Mouse (Mus musculus): ENCODE results near the gene Khdc1a. TPM values are rescaled to one million over a fixed set of nuclear protein-coding genes. Genes with fewer than 3 reads are reported as not detected.
A peak's percentile ranks its signal among the peaks of the same experiment; 100 is the strongest.
"Not testable (repeated sequence)": the region's sequence is repeated elsewhere in the genome, so short reads cannot be mapped to it uniquely, and the experiment has no call there.

The Khdc1a gene
- not detected in 2 replicates for total RNA-seq (2021)
- long read RNA-seq, experiment 1: 0 reads
- long read RNA-seq, experiment 2: 0 reads

DNA sequence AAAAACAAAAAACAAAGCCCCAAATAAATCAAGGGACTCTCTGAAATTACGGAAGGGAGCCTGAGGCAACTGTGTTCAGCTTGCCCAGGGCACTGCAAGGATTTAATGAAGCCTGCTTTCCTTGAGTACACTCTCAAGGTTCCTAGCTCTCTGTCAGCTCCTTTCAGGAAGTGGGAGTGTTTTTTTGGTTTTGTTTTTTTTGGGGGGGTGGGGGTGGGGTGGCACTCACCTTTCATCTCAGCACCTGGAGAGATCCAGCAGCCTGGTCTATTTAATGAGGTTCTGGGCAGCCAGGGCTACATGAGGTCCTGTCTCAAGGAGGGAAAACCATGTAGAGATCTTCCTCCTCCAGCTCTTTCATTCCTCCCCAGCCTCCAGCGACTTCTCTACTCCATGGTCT, at the start of gene Khdc1a:
Gene Khdc1a, plus strand, starts transcription at position 301 of the 400 bp plus-strand sequence.
- no peak for DNase-seq

DNA sequence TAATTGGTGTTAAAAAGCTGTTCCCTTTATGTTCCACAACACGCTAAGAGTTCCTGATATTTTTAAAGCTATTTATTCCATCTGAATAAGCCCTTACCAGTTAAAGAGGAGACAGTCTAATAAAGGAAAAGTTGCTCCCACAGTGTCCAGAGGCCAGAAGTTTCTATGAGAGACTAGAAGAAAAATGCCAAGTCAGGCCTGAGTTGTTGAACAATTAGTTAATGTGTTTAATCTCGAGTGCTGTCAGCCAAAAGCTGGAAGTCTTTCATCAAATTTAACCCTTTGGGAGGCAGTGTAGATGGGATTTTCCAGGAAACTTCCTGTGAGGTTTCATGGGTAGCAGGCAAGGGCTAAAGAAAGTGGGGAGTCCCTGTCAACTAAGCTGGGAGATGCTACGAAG, 49.6 kb upstream of the Khdc1a start:
- DNase-seq: no peak

DNA sequence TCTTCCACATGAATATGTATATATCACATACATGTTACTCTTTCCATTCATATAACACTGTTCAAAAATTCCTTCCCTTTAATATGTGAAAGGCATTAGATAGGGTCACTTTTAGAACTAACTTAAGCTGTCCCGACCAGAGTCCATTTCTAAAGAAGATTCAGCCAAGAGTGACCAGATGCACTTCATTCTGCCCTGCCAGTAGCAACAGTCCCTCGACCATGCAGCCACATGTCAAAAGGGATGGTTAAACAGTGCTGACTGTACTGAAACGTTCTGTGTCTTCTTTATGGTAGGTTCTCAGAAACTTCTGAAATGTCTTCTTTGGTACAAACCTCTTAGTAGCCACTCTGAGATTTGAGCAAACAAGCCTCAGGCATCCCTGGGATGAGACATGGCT, 47.8 kb upstream of the Khdc1a start:
- DNase-seq: no peak

DNA sequence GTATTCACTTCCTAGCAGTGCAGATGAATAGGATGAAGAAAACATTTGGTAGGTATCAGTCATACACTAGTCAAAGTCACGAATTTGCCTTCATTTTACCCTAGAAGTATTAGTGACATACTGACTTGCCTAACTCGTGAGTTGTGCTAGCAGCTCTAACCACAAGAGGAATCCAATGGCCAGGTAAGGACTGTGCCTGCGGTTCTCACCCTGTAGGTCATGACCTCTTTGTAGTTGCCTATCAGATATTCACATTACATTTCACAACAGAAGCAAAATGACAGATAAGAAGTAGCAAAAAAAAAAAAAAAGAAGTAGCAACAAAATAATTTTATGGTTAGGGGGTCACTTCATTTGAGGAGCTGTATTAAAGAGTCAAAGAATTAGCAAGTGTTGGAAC, 45.3 kb upstream of the Khdc1a start:
- no peak for DNase-seq

DNA sequence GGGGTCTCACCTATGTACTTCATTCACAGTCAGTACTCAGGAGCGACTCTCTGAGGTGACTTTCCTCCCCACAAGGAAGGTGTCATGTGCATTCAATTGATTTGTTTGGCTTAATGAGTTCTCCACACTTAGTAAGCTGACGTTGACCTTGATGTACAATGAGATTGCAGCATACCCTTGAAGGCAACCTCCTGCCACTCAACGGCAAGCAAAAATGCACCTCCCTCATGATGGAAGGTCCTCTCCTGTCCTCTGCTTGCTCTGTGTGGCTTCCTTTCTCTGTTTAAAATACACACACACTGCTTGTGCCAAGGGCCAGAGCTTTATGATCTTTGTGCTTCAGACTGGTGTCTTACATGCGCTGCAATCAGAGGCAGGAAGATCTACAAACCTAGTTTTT, 44.8 kb upstream of the Khdc1a start:
- DNase-seq: no peak

DNA sequence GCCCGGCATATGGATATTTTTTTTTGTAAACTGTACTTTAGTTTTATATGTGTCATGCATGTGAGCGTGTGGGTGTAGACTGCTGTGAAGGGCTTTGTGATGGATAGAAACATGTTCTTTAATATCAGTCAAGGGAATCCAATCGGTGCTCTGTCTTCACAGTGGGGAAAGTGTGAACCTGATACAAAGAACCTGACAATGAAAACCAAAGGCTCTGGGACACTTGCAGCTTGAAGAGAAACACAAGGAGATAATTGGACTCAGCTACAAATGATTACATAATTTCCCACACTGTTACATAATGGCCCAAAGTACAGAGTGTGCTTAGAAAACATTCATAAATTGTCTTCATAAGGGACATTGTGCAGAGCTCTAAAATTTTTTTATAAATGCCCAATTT, 44.0 kb upstream of the Khdc1a start:
- DNase-seq: no peak

DNA sequence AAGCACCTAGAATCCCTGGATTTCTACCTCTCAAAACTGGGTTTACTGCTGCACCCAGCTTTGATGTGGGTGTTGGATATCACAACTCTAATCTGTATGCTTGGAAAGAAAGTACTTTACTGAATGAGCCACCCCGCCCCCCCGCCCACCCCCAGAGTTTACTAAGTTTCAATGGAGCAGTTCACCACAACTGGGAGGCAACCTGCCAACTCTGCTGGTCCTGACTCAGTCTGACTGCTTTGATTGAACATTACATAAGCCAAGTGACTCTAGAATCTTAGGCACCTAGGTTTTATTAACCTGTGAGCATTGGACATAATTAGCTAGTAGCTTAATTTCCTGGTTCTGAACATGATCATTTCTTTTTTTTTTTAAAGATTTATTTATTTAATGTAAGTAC, 35.1 kb upstream of the Khdc1a start:
- no peak for DNase-seq

DNA sequence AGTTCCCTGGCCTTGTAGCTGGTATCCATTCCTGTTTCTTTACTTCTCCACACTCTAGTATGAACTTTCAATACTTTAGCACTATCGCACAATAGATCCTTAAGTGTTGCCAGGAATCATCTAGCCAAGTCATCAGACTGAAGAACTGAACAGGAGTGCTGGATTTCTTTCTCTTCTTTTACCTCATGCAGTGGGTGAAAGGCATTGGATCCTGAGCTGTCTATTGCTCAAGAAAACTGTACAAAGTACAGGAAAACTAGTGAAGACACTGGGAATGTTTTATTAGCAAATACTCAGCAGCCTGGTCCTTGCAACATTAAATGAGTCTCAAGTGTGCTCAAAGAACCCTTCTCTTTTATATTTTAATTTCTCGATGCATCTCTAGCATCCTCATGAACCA, 33.7 kb upstream of the Khdc1a start:
- DNase-seq: no peak

DNA sequence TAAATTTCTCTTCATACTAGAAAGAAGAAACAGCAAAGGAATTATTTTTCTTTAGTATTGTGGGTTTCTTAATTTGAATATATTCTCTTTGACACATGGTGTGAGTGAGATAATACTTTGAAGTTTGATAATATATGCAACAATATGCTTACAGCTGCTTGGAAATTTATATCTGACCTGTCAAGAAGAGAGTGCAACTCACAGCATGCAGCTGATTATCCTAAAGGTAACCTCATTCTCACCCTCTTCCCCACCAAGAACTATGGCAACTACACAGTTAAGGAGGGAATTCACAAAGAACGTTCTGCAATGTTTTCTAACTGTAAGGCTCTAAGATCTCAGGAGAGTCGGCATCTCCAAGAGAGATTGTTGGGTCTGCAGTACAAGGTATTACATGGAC, 33.1 kb upstream of the Khdc1a start:
- DNase-seq: no peak

DNA sequence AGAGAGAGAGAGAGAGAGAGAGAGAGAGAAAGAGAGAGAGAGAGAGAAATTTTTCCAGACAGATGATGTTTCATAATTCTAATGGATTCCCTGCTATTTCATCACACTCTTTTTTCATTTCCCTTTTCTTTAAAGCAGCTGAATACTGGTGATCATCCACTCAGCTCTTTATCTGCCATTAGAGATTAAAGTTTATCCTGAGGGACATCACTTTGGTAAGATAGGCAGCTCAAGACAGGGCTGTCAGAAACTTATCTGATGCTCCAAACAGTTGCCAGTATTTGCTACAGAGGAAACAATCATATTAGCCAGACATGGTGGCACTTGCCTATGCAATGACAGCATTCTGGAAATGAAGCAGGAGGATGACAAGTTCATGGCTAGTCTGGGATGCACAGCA, 31.2 kb upstream of the Khdc1a start:
- DNase-seq: no peak

DNA sequence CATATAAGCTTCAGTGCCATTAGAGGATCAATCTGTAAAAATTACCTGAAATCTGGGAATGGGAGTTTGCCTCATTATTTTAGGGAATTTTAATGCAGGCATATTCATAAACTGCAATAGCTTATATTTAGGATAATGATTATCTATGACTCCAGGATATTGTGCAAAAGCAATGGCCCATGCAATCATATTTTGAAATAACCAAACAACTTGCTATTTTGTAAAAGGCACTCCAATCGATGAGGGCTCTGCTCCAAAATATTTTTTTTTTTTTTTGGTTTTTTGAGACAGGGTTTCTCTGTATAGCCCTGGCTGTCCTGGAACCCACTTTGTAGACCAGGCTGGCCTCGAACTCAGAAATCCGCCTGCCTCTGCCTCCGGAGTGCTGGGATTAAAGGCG, 29.2 kb upstream of the Khdc1a start:
- DNase-seq: not testable (repeated sequence)

DNA sequence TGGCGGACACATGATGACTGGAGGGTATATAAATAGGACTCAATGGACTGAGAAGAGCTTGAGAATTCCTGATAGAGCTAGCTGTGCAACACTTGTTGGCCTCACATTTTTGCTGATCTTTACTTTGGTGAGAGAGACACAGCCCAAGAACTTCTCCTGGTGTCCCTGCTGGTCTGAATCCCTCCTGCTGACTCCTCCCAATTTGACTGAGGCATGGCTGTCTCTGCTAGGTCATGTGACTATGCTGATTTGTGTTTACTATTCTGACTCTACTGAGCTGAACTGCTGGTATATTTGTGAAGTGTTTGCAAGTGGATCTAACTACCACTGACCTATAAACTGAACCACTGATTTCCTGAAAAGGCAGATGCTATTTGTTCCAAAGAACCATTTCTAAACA, 27.8 kb upstream of the Khdc1a start:
- no peak for DNase-seq

DNA sequence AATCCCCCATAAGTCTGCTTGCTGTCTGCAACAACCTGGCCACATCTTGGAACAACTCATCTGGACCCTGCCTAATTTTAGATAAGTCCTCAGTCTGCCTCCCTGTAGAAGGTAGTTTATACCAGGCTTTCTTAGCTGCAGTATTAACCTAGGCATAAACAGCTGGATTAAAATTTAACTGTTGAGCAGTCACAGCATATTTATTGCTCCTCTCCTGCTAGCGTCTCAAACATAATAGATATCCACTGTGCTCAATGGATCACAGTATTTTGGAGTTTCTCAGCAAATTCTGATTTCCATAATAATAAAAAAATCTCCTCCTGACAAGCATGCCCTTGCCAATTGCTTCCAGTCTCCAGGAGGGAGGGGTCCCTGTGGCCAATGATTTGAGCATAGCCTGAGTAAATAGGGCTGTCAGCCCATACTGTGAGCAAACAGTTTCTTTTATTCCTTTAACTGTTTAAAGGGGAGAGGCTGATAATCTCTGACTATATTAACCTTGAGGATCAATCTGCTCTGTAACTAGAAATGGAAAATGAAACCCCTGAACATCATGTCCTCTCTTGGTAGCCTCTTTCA, 25.4 kb upstream of the Khdc1a start:
- DNase-seq: no peak

DNA sequence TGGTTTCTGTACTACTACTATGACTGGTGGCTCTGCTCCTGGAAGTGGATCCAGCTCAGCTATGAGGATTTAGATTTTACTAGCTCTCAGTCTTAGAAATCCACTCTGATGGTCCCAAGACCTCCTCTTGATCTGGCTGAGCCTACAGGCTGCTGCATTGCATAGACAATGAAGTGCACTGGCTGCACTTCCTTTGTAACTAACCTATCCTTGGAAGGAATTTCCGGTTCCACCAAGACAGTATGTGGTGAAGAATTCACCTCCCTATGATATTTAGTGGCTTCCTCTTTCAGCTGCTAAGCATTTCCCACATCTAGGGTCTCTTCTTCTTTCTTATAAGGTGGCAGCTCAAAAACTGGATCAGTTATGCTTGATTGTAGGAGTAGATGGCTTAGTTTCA, 24.8 kb upstream of the Khdc1a start:
- DNase-seq: no peak

DNA sequence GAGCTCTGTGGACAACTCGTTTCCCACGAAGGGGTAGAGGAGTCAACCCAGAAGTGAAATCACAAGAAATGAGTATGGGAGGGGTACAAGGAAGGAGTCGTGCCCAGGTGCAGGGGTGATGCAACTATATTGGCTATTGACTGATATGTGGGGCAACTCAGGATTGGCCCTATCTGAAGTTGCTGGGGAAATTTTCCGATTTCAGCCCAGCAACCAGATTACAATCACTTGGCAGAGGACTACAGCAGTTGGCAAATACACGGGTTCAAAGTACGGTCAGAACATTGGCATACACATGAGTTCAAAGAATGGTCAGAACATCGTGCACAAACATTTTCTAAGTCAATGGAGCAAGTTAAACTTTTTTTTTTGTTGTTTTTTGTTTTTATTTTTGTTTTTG, 22.7 kb upstream of the Khdc1a start:
- no peak for DNase-seq

DNA sequence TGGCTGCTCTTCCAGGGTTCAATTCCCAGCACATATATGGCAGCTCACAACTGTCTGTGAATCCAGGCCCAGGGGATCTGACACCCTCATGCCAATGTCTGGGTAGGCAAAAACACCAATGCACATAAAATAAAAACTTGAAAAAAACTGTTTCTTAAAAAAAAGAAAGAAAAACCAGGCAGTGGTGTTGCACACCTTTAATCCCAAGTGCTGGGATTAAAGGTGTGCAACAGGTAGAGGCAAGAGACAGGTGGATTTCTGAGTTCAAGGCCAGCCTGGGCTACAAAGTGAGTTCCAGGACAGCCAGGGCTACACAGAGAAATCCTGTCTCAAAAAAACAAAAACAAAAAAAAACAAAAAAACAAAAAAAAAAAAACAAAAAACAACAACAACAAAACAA, 18.3 kb upstream of the Khdc1a start:
- DNase-seq: not testable (repeated sequence)

DNA sequence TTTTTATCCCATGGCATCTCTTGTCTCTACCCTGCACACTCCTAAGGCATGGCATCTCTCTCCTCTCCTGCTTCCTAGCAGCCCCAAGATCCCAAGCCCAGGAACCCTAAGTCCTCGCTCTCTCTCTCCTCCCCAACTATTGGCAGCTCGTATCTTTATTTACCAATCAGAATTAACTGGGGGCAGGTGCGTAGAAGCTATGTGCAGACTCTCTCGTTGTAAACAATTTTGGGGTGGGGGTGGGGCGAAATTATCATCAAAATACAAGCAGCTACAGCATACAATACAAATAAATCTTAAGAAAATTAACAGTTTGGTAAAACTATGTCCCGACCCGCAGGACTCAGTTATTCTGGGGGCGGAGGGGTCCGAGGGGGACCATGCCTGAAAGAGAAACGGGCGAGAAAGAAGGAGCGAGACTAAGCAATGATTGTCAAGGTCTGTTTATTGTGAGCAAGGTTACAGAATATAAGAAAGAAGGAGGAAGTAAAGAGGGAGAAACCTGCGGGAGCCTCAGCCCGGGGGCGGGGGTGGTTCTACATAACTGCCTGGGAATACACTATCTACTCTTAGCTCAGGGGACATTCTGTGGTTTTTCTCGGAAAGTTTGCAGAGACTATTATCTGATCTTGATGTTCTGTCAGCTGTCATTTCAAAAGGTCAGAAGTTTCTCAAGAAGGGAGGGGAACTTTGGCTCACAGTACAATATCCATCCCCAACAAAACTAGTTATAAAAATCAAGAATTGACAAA, 16.0 kb upstream of the Khdc1a start:
- DNase-seq: no peak

DNA sequence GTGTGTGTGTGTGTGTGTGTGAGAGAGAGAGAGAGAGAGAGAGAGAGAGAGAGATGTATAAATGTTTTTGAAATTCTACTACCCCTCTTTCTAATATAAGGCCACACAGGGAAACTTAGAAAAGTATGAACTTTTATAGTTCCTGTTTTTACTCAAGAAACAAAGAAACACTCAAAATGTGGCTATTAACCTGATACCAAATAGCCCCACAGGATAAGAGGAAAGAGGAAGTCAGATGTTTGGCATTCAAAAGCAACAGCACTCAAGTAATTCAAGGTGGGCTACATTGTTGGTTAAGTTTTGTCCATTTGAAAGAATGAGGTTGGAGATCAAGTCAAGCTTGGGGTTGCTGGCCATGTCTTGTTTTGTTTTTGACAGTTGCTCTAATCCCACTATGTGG, 13.6 kb upstream of the Khdc1a start:
- no peak for DNase-seq

DNA sequence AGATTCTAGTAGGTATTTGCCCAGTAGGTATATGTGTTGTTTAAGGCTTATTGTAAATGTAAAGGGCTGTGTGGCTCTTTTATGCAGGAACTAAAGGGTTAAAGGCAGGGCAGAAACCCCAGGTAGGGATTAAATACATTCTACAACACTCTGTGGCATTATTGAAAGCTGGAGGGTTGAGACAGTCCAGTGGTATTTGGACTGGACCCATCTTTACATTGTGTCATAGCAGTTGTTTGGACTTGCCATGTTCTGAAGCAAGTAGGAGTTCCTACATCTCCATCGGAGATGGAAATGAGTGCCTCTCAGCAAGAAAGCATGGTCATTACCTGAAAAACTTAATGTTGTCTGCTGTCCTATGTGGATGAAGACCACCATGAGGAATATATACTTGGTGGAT, 8.7 kb upstream of the Khdc1a start:
- DNase-seq: no peak

DNA sequence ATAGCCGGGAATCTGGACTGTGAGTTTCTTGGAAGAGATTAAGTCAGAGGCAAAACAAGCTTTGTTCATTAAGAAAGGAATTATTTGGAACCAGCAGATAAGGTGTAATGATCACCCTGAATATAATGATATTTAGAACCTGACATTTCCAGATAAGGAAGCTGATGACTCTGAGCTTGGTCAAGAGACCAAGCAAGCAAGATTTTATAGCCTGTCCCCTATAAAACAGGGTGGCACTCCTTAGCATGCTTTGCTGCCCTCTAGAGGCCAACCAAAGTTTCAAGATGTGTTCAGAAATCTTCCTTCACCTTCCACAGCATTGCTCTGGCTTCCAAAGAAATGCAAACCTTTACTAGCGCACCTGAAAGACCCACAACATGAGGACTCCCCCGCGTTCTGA, 5.2 kb upstream of the Khdc1a start:
- DNase-seq: peak; percentile 65

DNA sequence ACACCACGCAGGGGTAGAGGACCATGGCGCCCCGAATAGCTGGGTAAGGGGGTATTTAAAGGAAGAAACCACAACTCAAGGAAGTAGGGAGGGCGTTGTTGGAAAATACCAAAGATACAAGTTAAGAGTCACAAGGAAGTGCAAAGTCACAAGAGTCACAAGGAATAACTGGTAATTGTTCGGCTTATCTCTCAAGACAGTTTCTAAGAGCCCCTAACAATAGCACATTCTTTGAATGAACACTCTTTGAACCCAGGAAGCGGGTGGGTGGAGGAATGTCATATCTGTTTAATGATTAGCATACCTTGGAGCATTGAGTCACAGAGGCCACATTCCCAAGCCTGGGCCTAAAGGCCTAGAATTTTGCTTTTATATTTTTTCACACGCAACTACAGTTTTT, 4.7 kb upstream of the Khdc1a start:
- not testable (repeated sequence) for DNase-seq

DNA sequence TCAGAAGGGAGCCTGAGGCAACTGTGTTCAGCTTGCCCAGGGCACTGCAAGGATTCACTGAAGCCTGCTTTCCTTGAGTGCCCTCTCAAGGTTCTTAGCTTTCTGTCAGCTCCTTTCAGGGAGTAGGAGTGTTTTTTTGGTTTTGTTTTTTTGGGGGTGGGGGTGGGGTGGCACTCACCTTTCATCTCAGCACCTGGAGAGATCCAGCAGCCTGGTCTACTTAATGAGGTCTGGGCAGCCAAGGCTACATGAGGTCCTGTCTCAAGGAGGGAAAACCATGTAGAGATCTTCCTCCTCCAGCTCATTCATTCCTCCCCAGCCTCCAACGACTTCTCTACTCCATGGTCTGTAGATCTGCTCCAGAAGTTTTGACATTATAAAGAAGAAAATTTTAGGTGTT, 18.6 kb downstream of the Khdc1a start, which contains the start of gene Khdc1c:
Gene Khdc1c, plus strand, starts transcription at position 301 of the 400 bp plus-strand sequence.
- DNase-seq: not testable (repeated sequence)

DNA sequence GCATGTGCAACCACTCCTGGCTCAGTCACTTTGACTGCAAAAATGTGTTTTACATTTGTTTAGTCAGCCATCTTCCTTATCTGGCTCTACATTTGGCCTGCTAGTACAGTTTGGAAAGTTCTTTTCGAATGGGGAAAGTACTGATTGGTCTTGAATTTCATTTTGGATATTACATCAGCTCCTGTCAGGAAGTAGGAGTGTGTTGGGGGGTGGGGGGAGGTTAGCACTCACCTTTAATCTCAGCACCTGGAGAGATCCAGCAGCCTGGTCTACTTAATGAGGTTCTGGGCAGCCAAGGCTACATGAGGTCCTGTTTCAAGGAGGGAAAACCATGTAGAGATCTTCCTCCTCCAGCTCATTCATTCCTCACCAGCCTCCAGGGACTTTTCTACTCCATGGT, 33.8 kb downstream of the Khdc1a start, which contains the start of gene Khdc1b:
Gene Khdc1b, plus strand, starts transcription at position 301 of the 400 bp plus-strand sequence.
- no peak for DNase-seq

DNA sequence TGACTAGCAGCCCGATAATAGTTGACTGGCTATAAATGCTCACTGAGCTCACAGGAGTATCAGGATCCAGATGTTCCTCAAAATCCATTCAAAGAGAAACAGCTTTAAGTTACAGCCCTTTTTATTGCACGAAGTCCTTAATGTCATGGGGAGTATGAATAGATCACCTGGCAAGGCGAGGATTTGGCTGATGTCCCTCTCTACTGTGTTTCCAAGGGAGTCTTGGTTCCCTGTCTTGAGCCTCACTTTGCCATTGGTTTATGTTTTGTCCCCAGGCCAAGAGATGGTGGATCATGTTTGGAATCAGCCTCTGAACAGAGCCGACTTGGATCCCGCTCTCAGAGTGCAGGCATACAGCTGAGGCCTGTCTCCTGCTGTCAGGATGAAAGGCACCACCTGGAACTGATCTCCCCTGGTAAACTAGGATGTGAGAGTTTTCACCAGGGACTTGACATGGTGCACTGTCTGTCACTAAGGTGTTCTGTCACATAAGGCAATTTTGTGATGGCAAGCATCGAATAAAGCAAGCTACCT, 41.8 kb downstream of the Khdc1a start:
- no peak for DNase-seq
